Mouse (Mus musculus) macrophage (primary cell): ENCODE results near the gene Arl14. TPM values are rescaled to one million over a fixed set of nuclear protein-coding genes. Genes with fewer than 3 reads are reported as not detected.
A peak's percentile ranks its signal among the peaks of the same experiment; 100 is the strongest.

Experiments
- H3K27ac ChIP-seq: fragments of 350-480 bp; formaldehyde crosslinking; 2 replicates; pipeline ENCODE4 v1.9.0; 2021
- H3K36me3 ChIP-seq: fragments of 350-480 bp; formaldehyde crosslinking; 2 replicates; pipeline ENCODE4 v1.9.0; 2021; ENCODE audit errors: inconsistent target
- H3K4me3 ChIP-seq: fragments of 350-480 bp; formaldehyde crosslinking; 2 replicates; pipeline ENCODE4 v1.9.0; 2021; ENCODE audit errors: inconsistent target
- H3K79me2 ChIP-seq: fragments of 350-480 bp; formaldehyde crosslinking; 2 replicates; pipeline ENCODE4 v1.9.0; 2021; ENCODE audit errors: inconsistent target
- WGBS: methylation state at CpG from one replicate; pipeline ENCODE4 v1.1.7; 2026; ENCODE audit warnings: inconsistent platforms; ENCODE audit not compliant: missing documents; 5-methylcytosine and 5-hydroxymethylcytosine counted together
- polyA plus RNA-seq: library from polyadenylated mRNA; stranded (reverse); fragments of 250-400 nt; gene quantifications from 3 replicates; pipeline ENCODE4 v1.2.4, GENCODE M21; 2018; ENCODE audit warnings: inconsistent platforms
- total RNA-seq, 78 experiments: library from RNA; depleted of rRNA; stranded (reverse); fragments of 250-400 nt; gene quantifications; 1 replicate in 9 of 78; 2 replicates in 24 of 78; 3 replicates in 43 of 78; 4 replicates in 2 of 78; pipeline ENCODE4 v1.2.4; 2018; ENCODE audit warnings: inconsistent platforms in 56 of 78

Arl14 gene
- total RNA-seq (2018; cell fraction: chromatin; rRNA removed) = not detected
- total RNA-seq (2018; cell fraction: cytosol; rRNA removed) = not detected
- under 1 TPM in 1 of 26 experiments, not detected in 25; 0.54 TPM for total RNA-seq (2018; cell fraction: nucleus; rRNA removed)
- polyA plus RNA-seq = not detected in 3 replicates

DNA sequence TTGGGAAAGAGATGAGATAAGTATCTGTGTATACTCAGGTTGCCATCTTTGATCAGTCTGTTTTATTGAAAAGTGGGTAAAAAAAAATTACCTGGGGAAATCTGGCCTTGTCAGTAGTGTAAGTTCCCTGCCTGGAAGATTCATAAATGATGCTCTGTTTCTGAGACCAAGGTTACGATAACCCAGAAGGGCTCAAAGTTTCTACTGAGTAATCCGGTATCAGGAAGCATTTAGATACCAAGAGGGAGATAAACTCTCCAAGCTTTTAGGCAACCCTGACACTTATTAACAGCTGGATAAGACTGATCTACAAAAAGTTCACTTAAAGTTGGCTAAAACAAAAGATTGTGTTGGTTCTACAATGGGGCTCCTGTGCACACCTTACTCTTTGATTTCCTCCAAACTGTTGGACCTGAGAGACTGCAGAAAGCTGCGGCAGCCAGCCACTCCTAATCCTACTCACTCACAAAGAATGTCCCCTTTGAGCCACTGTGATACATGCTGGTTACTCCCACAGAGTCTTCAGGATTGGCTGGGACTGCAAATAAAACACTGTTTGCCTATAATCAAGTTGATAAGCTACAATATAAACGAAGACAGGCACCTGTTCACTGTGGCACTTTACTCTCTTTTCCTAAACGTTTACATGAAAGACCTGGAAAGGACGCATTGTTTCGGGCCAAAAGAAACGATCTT lies at the start of gene Arl14:
Arl14 (plus strand) TSS at position 614 of the 696 bp plus-strand sequence.
- H3K27ac ChIP-seq = no peak within 1 kb of the TSS
- no peak within 1 kb of the TSS for H3K4me3 ChIP-seq
- no peaks in the 10 kb centered on the region for H3K79me2 ChIP-seq
- H3K36me3 ChIP-seq = no peaks in the 10 kb centered on the region
- 94% methylated on average over 8 of the region's 8 CpGs for WGBS

- 79% methylated on average over 1 of the region's 1 CpGs for WGBS
- Histone ChIP-seq H3K79me2 (no peaks in the 10 kb centered on the region), H3K4me3 (no peak overlapping the region), H3K27ac (no peak overlapping the region), H3K36me3 (no peaks in the 10 kb centered on the region)
These were observed 47.0 kb upstream of the Arl14 start for GRCm38 (mm10) chr3:69175229-69175628.

DNA sequence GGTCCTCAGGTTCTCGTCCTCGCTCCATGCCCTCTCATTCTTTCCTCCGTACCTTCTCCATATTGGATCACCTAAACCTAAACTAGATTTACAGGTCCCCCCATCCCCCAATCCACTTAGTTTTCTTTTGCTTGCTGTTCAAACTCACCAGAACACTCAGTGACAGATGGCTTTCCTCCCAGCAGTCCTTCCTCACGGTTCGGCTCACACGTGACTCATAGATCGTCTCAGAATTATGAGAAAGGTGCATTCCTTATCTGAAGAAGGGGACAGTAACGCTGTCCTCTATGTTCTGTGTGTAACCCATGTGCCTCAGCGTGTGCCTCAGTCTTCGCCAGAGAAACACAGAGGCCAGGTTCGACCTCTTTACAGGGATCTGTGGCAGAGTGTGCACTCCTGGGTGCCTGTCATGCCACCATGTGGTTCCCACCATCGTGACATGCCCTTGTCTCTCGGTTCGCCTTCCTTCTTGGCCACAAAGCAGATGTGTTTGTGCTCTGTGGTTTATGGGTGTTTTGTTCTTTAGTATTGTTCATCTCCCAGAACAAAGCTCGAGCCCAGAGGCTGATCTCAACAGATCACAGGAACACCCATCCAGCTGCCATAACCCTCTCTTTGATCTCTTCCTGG lies 44.9 kb upstream of the Arl14 start:
- no peaks in the 10 kb centered on the region for H3K79me2 ChIP-seq
- H3K27ac ChIP-seq = no peak overlapping the region
- WGBS = 92% methylated on average over 14 of the region's 15 CpGs
- no peaks in the 10 kb centered on the region for H3K36me3 ChIP-seq
- no peak overlapping the region for H3K4me3 ChIP-seq

GRCm38 (mm10) chr3:69177914-69178313 lies 44.3 kb upstream of the Arl14 start:
- Histone ChIP-seq H3K79me2 (no peaks in the 10 kb centered on the region), H3K36me3 (no peaks in the 10 kb centered on the region), H3K27ac (no peak overlapping the region), H3K4me3 (no peak overlapping the region)

GRCm38 (mm10) chr3:69178365-69179004 lies 43.7 kb upstream of the Arl14 start:
- WGBS = 92% methylated on average over 14 of the region's 14 CpGs
- H3K4me3 ChIP-seq = no peak overlapping the region
- H3K27ac ChIP-seq = no peak overlapping the region
- H3K36me3 ChIP-seq = no peaks in the 10 kb centered on the region
- no peaks in the 10 kb centered on the region for H3K79me2 ChIP-seq

DNA sequence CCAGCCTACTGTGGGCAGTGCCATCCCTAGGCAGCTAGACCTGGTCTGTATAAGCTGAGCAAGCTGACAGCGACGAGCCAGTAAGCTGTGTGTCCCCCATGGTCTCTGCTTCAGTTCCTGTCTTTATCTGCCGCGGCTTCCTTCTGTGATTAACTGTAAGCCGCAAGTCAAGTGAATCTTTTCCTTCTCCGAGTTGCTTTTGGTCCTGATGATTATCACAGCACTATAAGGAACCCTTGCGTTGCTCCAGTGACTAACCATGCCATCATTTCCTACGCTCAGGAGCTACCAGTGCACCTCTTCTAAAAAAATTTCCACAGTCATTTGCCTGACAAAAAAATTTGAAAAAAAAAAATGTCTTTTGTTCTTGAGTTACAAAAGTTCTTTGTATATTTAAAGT lies 40.7 kb upstream of the Arl14 start:
- no peak overlapping the region for H3K4me3 ChIP-seq
- H3K79me2 ChIP-seq = no peaks in the 10 kb centered on the region
- H3K27ac ChIP-seq = no peak overlapping the region
- no peaks in the 10 kb centered on the region for H3K36me3 ChIP-seq
- 90% methylated on average over 8 of the region's 8 CpGs for WGBS

- Histone ChIP-seq H3K4me3 (no peak overlapping the region), H3K79me2 (no peaks in the 10 kb centered on the region), H3K27ac (0 out of 2 replicates have a peak overlapping the region, but pooled peaks have one; percentile 4), H3K36me3 (no peaks in the 10 kb centered on the region)
These were observed 40.0 kb upstream of the Arl14 start for GRCm38 (mm10) chr3:69182225-69182624.

DNA sequence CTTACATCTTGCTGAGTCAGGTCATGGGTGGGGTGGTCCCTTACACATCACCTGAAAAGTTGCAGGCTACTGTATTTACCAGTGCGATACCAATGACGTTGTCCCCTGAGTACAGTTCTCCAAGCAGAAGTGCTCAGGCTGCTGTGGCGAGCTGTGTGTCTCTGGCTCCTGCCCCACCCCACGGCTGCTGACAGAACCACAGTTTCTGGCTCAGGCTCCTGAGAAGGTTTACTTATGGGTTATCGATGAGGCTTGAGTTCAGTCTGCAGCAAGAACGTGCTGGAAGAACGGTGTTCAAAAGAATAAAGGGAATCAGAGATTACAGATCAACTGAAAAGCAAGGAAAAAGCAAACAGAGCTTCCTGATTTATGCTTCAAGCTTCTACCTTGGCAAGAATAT lies 37.0 kb upstream of the Arl14 start:
- Histone ChIP-seq H3K27ac (no peak overlapping the region), H3K4me3 (no peak overlapping the region), H3K79me2 (no peaks in the 10 kb centered on the region), H3K36me3 (no peaks in the 10 kb centered on the region)
- WGBS = 74% methylated on average over 7 of the region's 7 CpGs

- Histone ChIP-seq H3K79me2 (no peaks in the 10 kb centered on the region), H3K27ac (no peak overlapping the region), H3K4me3 (no peak overlapping the region), H3K36me3 (no peaks in the 10 kb centered on the region)
- WGBS = 89% methylated on average over 4 of the region's 4 CpGs
These were observed 36.2 kb upstream of the Arl14 start for GRCm38 (mm10) chr3:69186031-69186430.

DNA sequence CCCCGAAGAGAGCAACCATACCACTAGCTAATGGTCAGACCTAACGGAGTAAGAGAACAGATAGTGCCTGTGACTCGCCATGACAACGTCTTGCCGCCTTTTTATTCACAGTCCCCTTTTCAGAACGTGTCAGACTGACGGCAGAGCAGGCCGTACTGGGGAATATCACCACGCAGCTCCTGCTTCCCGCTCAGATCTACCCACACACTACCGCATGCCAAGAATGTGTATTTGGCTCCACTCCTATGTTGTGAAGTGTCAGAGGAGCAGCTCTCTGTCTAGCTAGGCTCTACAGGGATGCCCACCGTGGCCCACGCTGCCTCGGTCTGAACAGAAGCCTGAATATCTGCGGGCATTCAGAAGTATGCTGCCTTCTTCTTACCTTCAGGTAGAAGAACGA lies 35.6 kb upstream of the Arl14 start:
- Histone ChIP-seq H3K27ac (no peak overlapping the region), H3K79me2 (no peaks in the 10 kb centered on the region), H3K4me3 (no peak overlapping the region), H3K36me3 (no peaks in the 10 kb centered on the region)
- 94% methylated on average over 16 of the region's 16 CpGs for WGBS

GRCm38 (mm10) chr3:69192995-69193394 lies 29.2 kb upstream of the Arl14 start:
- 77% methylated on average over 3 of the region's 3 CpGs for WGBS
- no peaks in the 10 kb centered on the region for H3K36me3 ChIP-seq
- H3K4me3 ChIP-seq = no peak overlapping the region
- no peak overlapping the region for H3K27ac ChIP-seq
- H3K79me2 ChIP-seq = no peaks in the 10 kb centered on the region

GRCm38 (mm10) chr3:69194496-69194895 lies 27.7 kb upstream of the Arl14 start:
- H3K4me3 ChIP-seq = no peak overlapping the region
- no peak overlapping the region for H3K27ac ChIP-seq
- H3K36me3 ChIP-seq = no peaks in the 10 kb centered on the region
- 26% methylated on average over 9 of the region's 9 CpGs for WGBS
- no peaks in the 10 kb centered on the region for H3K79me2 ChIP-seq

DNA sequence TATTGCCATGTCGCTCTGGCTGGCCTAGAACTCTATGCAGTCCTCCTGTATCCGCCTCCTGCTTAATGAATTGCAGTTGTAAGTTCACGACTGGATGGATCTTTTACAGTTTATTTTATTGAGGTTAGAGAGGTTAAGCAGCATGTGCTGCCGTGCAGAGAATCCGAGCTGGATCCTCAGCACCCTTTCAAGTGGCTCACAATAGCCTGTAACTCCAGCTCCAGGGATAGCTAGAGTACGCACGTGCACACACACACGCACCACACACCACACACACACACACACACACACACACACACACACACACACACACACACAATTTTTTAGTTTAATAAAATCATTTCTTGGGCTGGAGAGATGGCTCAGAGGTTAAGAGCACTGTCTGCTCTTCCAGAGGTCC lies 27.0 kb upstream of the Arl14 start:
- no peak overlapping the region for H3K4me3 ChIP-seq
- no peaks in the 10 kb centered on the region for H3K79me2 ChIP-seq
- 94% methylated on average over 5 of the region's 8 CpGs for WGBS
- no peaks in the 10 kb centered on the region for H3K36me3 ChIP-seq
- no peak overlapping the region for H3K27ac ChIP-seq

GRCm38 (mm10) chr3:69198098-69198497 lies 24.1 kb upstream of the Arl14 start:
- 80% methylated on average over 2 of the region's 2 CpGs for WGBS
- Histone ChIP-seq H3K79me2 (no peaks in the 10 kb centered on the region), H3K4me3 (no peak overlapping the region), H3K27ac (no peak overlapping the region), H3K36me3 (no peaks in the 10 kb centered on the region)

DNA sequence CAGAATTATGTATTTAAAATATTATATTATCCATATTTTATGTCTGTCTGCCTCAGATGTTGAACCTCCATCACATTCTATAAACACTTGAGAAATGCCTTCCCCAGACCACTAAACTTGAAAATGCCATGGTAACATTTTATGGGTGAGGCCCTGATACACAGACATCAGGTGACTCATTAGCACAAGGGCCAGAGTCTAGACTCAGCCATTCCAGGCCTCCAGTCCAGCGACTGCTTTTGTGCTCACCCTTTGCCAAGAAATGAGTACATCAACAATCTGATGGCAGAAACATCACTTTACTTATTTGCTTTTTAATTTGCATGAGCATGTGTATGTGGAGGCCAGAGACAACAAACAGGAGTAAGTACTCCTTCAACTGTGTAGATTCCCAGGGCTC lies 22.0 kb upstream of the Arl14 start:
- Histone ChIP-seq H3K79me2 (no peaks in the 10 kb centered on the region), H3K27ac (no peak overlapping the region), H3K36me3 (no peaks in the 10 kb centered on the region), H3K4me3 (no peak overlapping the region)
- WGBS = 89% methylated on average over 1 of the region's 1 CpGs
